In the genomic region with DNA sequence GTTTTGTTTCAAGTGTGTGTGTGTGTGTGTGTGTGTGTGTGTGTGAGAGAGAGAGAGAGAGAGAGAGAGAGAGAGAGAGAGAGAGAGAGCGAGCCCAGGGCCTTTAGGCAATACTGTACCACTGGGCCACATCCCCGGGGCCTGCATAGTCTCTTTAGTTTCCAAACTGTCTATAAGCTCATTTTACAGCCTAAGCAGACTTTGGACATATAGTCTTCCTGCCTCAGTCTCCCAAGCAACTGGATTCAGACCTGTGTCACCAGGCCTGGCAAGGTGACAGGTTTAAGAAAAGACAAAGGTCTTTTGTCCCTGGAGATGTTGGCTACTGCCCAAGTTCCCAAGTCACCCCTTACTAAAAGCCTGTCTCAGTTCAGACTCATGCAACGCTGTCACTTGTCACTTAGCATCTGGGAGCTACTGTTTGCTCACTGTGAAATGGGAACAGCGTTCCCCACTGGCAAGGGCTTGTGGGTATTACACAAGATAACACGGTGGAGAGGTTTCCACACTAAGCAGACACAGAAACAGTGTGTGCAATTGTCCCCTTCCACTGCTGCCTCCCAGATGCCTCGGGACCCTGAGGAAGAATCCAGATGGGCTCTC, we compare ENCODE assay signal across 12 mouse cellular contexts.
DNase-seq lines count a peak whose midpoint lies in the region; ATAC-seq and TF ChIP-seq lines count a peak whose summit lies in the region.
"Had no signal": no experiment of that assay in that cellular context is flagged by ENCODE, and none has a peak within 500 bp of the region (broad histone marks: within the 10 kb centered on the region; RNA-seq: fewer than 3 reads in every experiment).

No protein-coding gene starts in this region.

- no peak overlapping the region for H3K4me2 ChIP-seq in liver, embryonic 15.5 days
- H3K4me2 ChIP-seq in liver, embryonic 12.5 days: no peak overlapping the region
- no peak overlapping the region for H3K4me2 ChIP-seq in lung, postnatal 0 days (replicated peaks; ENCODE audit: low read depth, low read length)
- H3K4me2 ChIP-seq: kidney, embryonic 15.5 days; neural tube, embryonic 15.5 days had no signal

- H3K4me3 ChIP-seq in liver, embryonic 15.5 days (replicated peaks): no peak overlapping the region
- H3K4me3 ChIP-seq in liver, embryonic 12.5 days: no peak overlapping the region
- no peak overlapping the region for H3K4me3 ChIP-seq in bone marrow, adult 2 months (replicated peaks; ENCODE audit: control insufficient read depth, low read depth, low read length)
- H3K4me3 ChIP-seq in embryonic facial prominence, embryonic 10.5 days: no peak overlapping the region
- H3K4me3 ChIP-seq in lung, postnatal 0 days (ENCODE audit: low read depth, low read length): no peak overlapping the region
- H3K4me3 ChIP-seq: kidney, embryonic 15.5 days; neural tube, embryonic 15.5 days had no signal

- H3K9me3 ChIP-seq in liver, embryonic 15.5 days (replicated peaks): no peaks in the 10 kb centered on the region
- no peaks in the 10 kb centered on the region for H3K9me3 ChIP-seq in liver, embryonic 12.5 days (replicated peaks)
- no peaks in the 10 kb centered on the region for H3K9me3 ChIP-seq in embryonic facial prominence, embryonic 10.5 days
- H3K9me3 ChIP-seq in lung, postnatal 0 days (ENCODE audit: low read length): no peaks in the 10 kb centered on the region
- H3K9me3 ChIP-seq: kidney, embryonic 15.5 days; neural tube, embryonic 15.5 days had no signal

- peaks cover 33% of the 10 kb centered on the region for H3K4me1 ChIP-seq in liver, embryonic 15.5 days (replicated peaks)
- H3K4me1 ChIP-seq in liver, embryonic 12.5 days: peaks cover 16% of the 10 kb centered on the region
- peaks cover 10% of the 10 kb centered on the region for H3K4me1 ChIP-seq in bone marrow, adult 2 months (ENCODE audit: control insufficient read depth, insufficient read depth, low read length)
- H3K4me1 ChIP-seq in embryonic facial prominence, embryonic 10.5 days: peaks cover 2% of the 10 kb centered on the region; the same call in 1 of the 2 replicates
- peaks cover 4% of the 10 kb centered on the region; the same call in 1 of the 2 replicates for H3K4me1 ChIP-seq in lung, postnatal 0 days (ENCODE audit: insufficient read depth, low read depth, low read length)

- peak; percentile 29; the same call in 1 of the 2 replicates for ATAC-seq in liver, embryonic 15.5 days (ENCODE audit: insufficient read depth)
- no peak for ATAC-seq in liver, embryonic 12.5 days
- ATAC-seq in lung, postnatal 0 days: peak; percentile 64

- no peak for DNase-seq in embryonic facial prominence, embryonic 10.5 days (ENCODE audit: low spot score)
- DNase-seq in lung, postnatal 0 days (ENCODE audit: low spot score): peak; percentile 66
- DNase-seq in cerebellum, postnatal 25 days: no peak
- no peak for DNase-seq in spleen, postnatal 10 days (ENCODE audit: low spot score in 2 of 2)
- DNase-seq: cerebellum, adult 9-10 months; left cerebral cortex, postnatal 4 days; right cerebral cortex, postnatal 25 days had no signal

- no peak for TF ChIP-seq EP300 in lung, postnatal 0 days (IDR thresholded peaks at IDR 0.05)

- H3K9ac ChIP-seq in liver, embryonic 15.5 days: no peak overlapping the region
- no peak overlapping the region for H3K9ac ChIP-seq in liver, embryonic 12.5 days
- H3K9ac ChIP-seq in lung, postnatal 0 days (replicated peaks; ENCODE audit: low read depth): no peak overlapping the region
- H3K9ac ChIP-seq: kidney, embryonic 15.5 days; neural tube, embryonic 15.5 days had no signal

- no peaks in the 10 kb centered on the region for H3K36me3 ChIP-seq in liver, embryonic 15.5 days (replicated peaks)
- no peaks in the 10 kb centered on the region for H3K36me3 ChIP-seq in liver, embryonic 12.5 days
- no peaks in the 10 kb centered on the region for H3K36me3 ChIP-seq in embryonic facial prominence, embryonic 10.5 days (replicated peaks)
- H3K36me3 ChIP-seq in lung, postnatal 0 days (ENCODE audit: insufficient read depth, low read length): no peaks in the 10 kb centered on the region
- H3K36me3 ChIP-seq: kidney, embryonic 15.5 days; neural tube, embryonic 15.5 days had no signal

- TF ChIP-seq POLR2A in bone marrow, adult 2 months (IDR thresholded peaks at IDR 0.05; ENCODE audit: borderline replicate concordance, control insufficient read depth, low read depth, low read length): no peak

- no peak for TF ChIP-seq CTCF in bone marrow, adult 2 months (IDR thresholded peaks at IDR 0.05; ENCODE audit: control insufficient read depth, insufficient read depth, low read length)
- TF ChIP-seq CTCF in lung, postnatal 0 days (IDR thresholded peaks at IDR 0.05): peak; percentile 31; the same call in 1 of the 2 replicates

- 49% methylated on average over 6 of the region's 6 CpGs for WGBS in liver, embryonic 15.5 days (ENCODE audit: insufficient replicate concordance)
- 61% methylated on average over 6 of the region's 6 CpGs for WGBS in liver, embryonic 12.5 days (ENCODE audit: insufficient replicate concordance)
- 37% methylated on average over 6 of the region's 6 CpGs for WGBS in bone marrow, adult 2 months
- 69% methylated on average over 6 of the region's 6 CpGs for WGBS in embryonic facial prominence, embryonic 10.5 days
- WGBS in lung, postnatal 0 days: 52% methylated on average over 6 of the region's 6 CpGs

- no peaks in the 10 kb centered on the region for H3K27me3 ChIP-seq in liver, embryonic 15.5 days
- no peaks in the 10 kb centered on the region for H3K27me3 ChIP-seq in liver, embryonic 12.5 days (replicated peaks)
- H3K27me3 ChIP-seq in embryonic facial prominence, embryonic 10.5 days (replicated peaks; ENCODE audit: low read depth, poor library complexity, severe bottlenecking): peaks cover 5% of the 10 kb centered on the region; the same call in 1 of the 2 replicates
- no peaks in the 10 kb centered on the region for H3K27me3 ChIP-seq in lung, postnatal 0 days (replicated peaks; ENCODE audit: insufficient read depth, low read length)
- H3K27me3 ChIP-seq: kidney, embryonic 15.5 days; neural tube, embryonic 15.5 days had no signal

- peak overlapping the region; percentile 53; the same call in 1 of the 2 replicates for H3K27ac ChIP-seq in liver, embryonic 15.5 days (replicated peaks)
- no peak overlapping the region for H3K27ac ChIP-seq in liver, embryonic 12.5 days
- H3K27ac ChIP-seq in bone marrow, adult 2 months (ENCODE audit: control insufficient read depth, insufficient read depth, low read depth, low read length, poor library complexity): peak overlapping the region; percentile 52; the same call in 1 of the 2 replicates
- 0 out of 2 replicates have a peak overlapping the region, but pooled peaks have one; percentile 30 for H3K27ac ChIP-seq in embryonic facial prominence, embryonic 10.5 days (replicated peaks)
- peak overlapping the region; percentile 59; the same call in 1 of the 2 replicates for H3K27ac ChIP-seq in lung, postnatal 0 days (ENCODE audit: low read length)
- H3K27ac ChIP-seq: kidney, embryonic 15.5 days; neural tube, embryonic 15.5 days had no signal
